Mouse (Mus musculus) midbrain, embryonic 15.5 days (tissue): ENCODE measurements around the gene Fbxo47. TPM values are rescaled to one million over a fixed set of nuclear protein-coding genes. Genes with fewer than 3 reads are reported as not detected.

Experiments used
- ATAC-seq: fragments of 200-750 bp; cut with Nextera tagmentation; replicated peaks from 2 replicates; pipeline ENCODE4 v1.8.0; 2017; ENCODE audit warnings: moderate TSS enrichment
- H3K27ac ChIP-seq: fragments of 300-500 bp; sonication (generic); 2 replicates; pipeline ENCODE4 v1.5.1; 2015; ENCODE audit warnings: mild to moderate bottlenecking, inconsistent platforms
- H3K27me3 ChIP-seq: fragments of 300-500 bp; sonication (generic); replicated peaks from 2 replicates; pipeline ENCODE4 v1.6.1; 2015; ENCODE audit warnings: inconsistent platforms
- H3K36me3 ChIP-seq: fragments of 300-500 bp; sonication (generic); replicated peaks from 2 replicates; pipeline ENCODE4 v1.6.1; 2015; ENCODE audit warnings: inconsistent platforms
- H3K4me1 ChIP-seq: fragments of 300-500 bp; sonication (generic); 2 replicates; pipeline ENCODE4 v1.6.1; 2015; ENCODE audit warnings: inconsistent platforms
- H3K4me2 ChIP-seq: fragments of 300-500 bp; sonication (generic); 2 replicates; pipeline ENCODE4 v1.6.1; 2015; ENCODE audit warnings: inconsistent platforms, mild to moderate bottlenecking, moderate library complexity
- H3K4me3 ChIP-seq: fragments of 300-500 bp; sonication (generic); 2 replicates; pipeline ENCODE4 v1.5.1; 2015; ENCODE audit warnings: mild to moderate bottlenecking, inconsistent platforms
- H3K9ac ChIP-seq: fragments of 300-500 bp; sonication (generic); 2 replicates; pipeline ENCODE4 v1.6.1; 2015; ENCODE audit warnings: mild to moderate bottlenecking, inconsistent platforms
- H3K9me3 ChIP-seq: fragments of 300-500 bp; sonication (generic); 2 replicates; pipeline ENCODE4 v1.6.1; 2016; ENCODE audit warnings: inconsistent platforms
- WGBS: fragments of 180-500 bp; shearing (Covaris S2); methylation state at CpG from one replicate; pipeline ENCODE4 v1.1.7; 2015; ENCODE audit warnings: mixed read lengths; 5-methylcytosine and 5-hydroxymethylcytosine counted together
- polyA plus RNA-seq: library from polyadenylated mRNA; unstranded; fragments of >200 nt; fragmentation: Nextera tagmentation; extraction: Ambion mirVana; gene quantifications from 2 replicates; pipeline ENCODE4 v1.2.1, GENCODE M21; 2015

Fbxo47 gene
- polyA plus RNA-seq, 1 experiment from 2014 or later = 0.57 TPM

GRCm38 (mm10) chr11:97816916-97817315 is 67.0 kb downstream of the Fbxo47 start:
- Histone ChIP-seq H3K27me3 (no peaks in the 10 kb centered on the region), H3K4me1 (peaks cover 55% of the 10 kb centered on the region), H3K9ac (no peak overlapping the region), H3K4me3 (no peak overlapping the region), H3K9me3 (no peaks in the 10 kb centered on the region), H3K27ac (no peak overlapping the region), H3K4me2 (no peak overlapping the region), H3K36me3 (peaks cover 8% of the 10 kb centered on the region; the same call in 1 of the 2 replicates)
- no peak for ATAC-seq
- WGBS = 58% methylated on average over 9 of the region's 9 CpGs

- H3K4me2 ChIP-seq = no peak overlapping the region
- ATAC-seq = no peak
- H3K4me3 ChIP-seq = no peak overlapping the region
- WGBS = 31% methylated on average over 5 of the region's 5 CpGs
- no peak overlapping the region for H3K9ac ChIP-seq
- peaks cover 8% of the 10 kb centered on the region; the same call in 1 of the 2 replicates for H3K36me3 ChIP-seq
- 0 out of 2 replicates have a peak overlapping the region, but pooled peaks have one; percentile 56 for H3K27ac ChIP-seq
- no peaks in the 10 kb centered on the region for H3K9me3 ChIP-seq
- no peaks in the 10 kb centered on the region for H3K27me3 ChIP-seq
- H3K4me1 ChIP-seq = peaks cover 63% of the 10 kb centered on the region
These were observed 67.8 kb downstream of the Fbxo47 start for GRCm38 (mm10) chr11:97816176-97816575.

GRCm38 (mm10) chr11:97815736-97816135 is 68.2 kb downstream of the Fbxo47 start:
- Histone ChIP-seq H3K4me2 (no peak overlapping the region), H3K9ac (no peak overlapping the region), H3K4me3 (no peak overlapping the region), H3K27me3 (no peaks in the 10 kb centered on the region), H3K36me3 (peaks cover 8% of the 10 kb centered on the region; the same call in 1 of the 2 replicates), H3K27ac (0 out of 2 replicates have a peak overlapping the region, but pooled peaks have one; percentile 56), H3K4me1 (peaks cover 67% of the 10 kb centered on the region), H3K9me3 (no peaks in the 10 kb centered on the region)
- WGBS = 67% methylated on average over 11 of the region's 11 CpGs
- no peak for ATAC-seq

GRCm38 (mm10) chr11:97813746-97814515 is 70.0 kb downstream of the Fbxo47 start:
- Histone ChIP-seq H3K4me3 (no peak overlapping the region), H3K27me3 (no peaks in the 10 kb centered on the region), H3K9ac (no peak overlapping the region), H3K4me2 (no peak overlapping the region), H3K27ac (peak overlapping the region; percentile 94), H3K36me3 (peaks cover 15% of the 10 kb centered on the region), H3K4me1 (peaks cover 82% of the 10 kb centered on the region), H3K9me3 (no peaks in the 10 kb centered on the region)
- WGBS = 65% methylated on average over 17 of the region's 17 CpGs
- ATAC-seq = no peak

- H3K27ac ChIP-seq = peak overlapping the region; percentile 94
- H3K4me2 ChIP-seq = peak overlapping the region; percentile 43
- ATAC-seq = peak; percentile 48
- peak overlapping the region; percentile 15; the same call in 1 of the 2 replicates for H3K9ac ChIP-seq
- H3K27me3 ChIP-seq = no peaks in the 10 kb centered on the region
- 24% methylated on average over 7 of the region's 7 CpGs for WGBS
- H3K36me3 ChIP-seq = peaks cover 20% of the 10 kb centered on the region
- peak overlapping the region; percentile 18; the same call in 1 of the 2 replicates for H3K4me3 ChIP-seq
- H3K4me1 ChIP-seq = peaks cover 83% of the 10 kb centered on the region
- no peaks in the 10 kb centered on the region for H3K9me3 ChIP-seq
These were observed 70.9 kb downstream of the Fbxo47 start for GRCm38 (mm10) chr11:97813085-97813484.

- Histone ChIP-seq H3K4me1 (peaks cover 85% of the 10 kb centered on the region), H3K27ac (peak overlapping the region; percentile 94), H3K4me3 (peak overlapping the region; percentile 18), H3K9me3 (no peaks in the 10 kb centered on the region), H3K9ac (peak overlapping the region; percentile 15), H3K4me2 (peak overlapping the region; percentile 43), H3K36me3 (peaks cover 20% of the 10 kb centered on the region), H3K27me3 (no peaks in the 10 kb centered on the region)
- peak; percentile 92 for ATAC-seq
- WGBS = 8% methylated on average over 3 of the region's 3 CpGs
These were observed 71.4 kb downstream of the Fbxo47 start for GRCm38 (mm10) chr11:97812491-97812921.

GRCm38 (mm10) chr11:97811569-97812362 is 72.2 kb downstream of the Fbxo47 start:
- ATAC-seq = peak; percentile 35
- H3K9me3 ChIP-seq = no peaks in the 10 kb centered on the region
- peak overlapping the region; percentile 94 for H3K27ac ChIP-seq
- H3K4me2 ChIP-seq = peak overlapping the region; percentile 43
- H3K4me1 ChIP-seq = peaks cover 87% of the 10 kb centered on the region
- peaks cover 22% of the 10 kb centered on the region for H3K36me3 ChIP-seq
- peak overlapping the region; percentile 18 for H3K4me3 ChIP-seq
- WGBS = 21% methylated on average over 12 of the region's 13 CpGs
- H3K9ac ChIP-seq = peak overlapping the region; percentile 15; the same call in 1 of the 2 replicates
- H3K27me3 ChIP-seq = no peaks in the 10 kb centered on the region

- no peak for ATAC-seq
- Histone ChIP-seq H3K9me3 (no peaks in the 10 kb centered on the region), H3K9ac (no peak overlapping the region), H3K27me3 (no peaks in the 10 kb centered on the region), H3K4me1 (peaks cover 88% of the 10 kb centered on the region), H3K4me3 (no peak overlapping the region), H3K36me3 (peaks cover 19% of the 10 kb centered on the region), H3K4me2 (no peak overlapping the region), H3K27ac (peak overlapping the region; percentile 94)
- WGBS = 7% methylated on average over 3 of the region's 3 CpGs
These were observed 73.0 kb downstream of the Fbxo47 start for GRCm38 (mm10) chr11:97810970-97811369.

- Histone ChIP-seq H3K36me3 (peaks cover 19% of the 10 kb centered on the region), H3K4me1 (peaks cover 88% of the 10 kb centered on the region), H3K9me3 (no peaks in the 10 kb centered on the region), H3K27me3 (no peaks in the 10 kb centered on the region), H3K4me3 (no peak overlapping the region), H3K4me2 (no peak overlapping the region), H3K27ac (peak overlapping the region; percentile 36; the same call in 1 of the 2 replicates), H3K9ac (no peak overlapping the region)
- no peak for ATAC-seq
- 79% methylated on average over 7 of the region's 7 CpGs for WGBS
These were observed 73.6 kb downstream of the Fbxo47 start for GRCm38 (mm10) chr11:97810356-97810755.

GRCm38 (mm10) chr11:97809235-97810121 is 74.5 kb downstream of the Fbxo47 start:
- H3K9ac ChIP-seq = no peak overlapping the region
- ATAC-seq = no peak
- H3K27ac ChIP-seq = peak overlapping the region; percentile 20; the same call in 1 of the 2 replicates
- peaks cover 16% of the 10 kb centered on the region for H3K36me3 ChIP-seq
- H3K4me1 ChIP-seq = peaks cover 92% of the 10 kb centered on the region
- 75% methylated on average over 7 of the region's 7 CpGs for whole genome bisulfite sequencing
- H3K27me3 ChIP-seq = no peaks in the 10 kb centered on the region
- H3K9me3 ChIP-seq = no peaks in the 10 kb centered on the region
- H3K4me2 ChIP-seq = no peak overlapping the region
- H3K4me3 ChIP-seq = no peak overlapping the region

- Histone ChIP-seq H3K27ac (peak overlapping the region; percentile 20; the same call in 1 of the 2 replicates), H3K9me3 (no peaks in the 10 kb centered on the region), H3K36me3 (peaks cover 14% of the 10 kb centered on the region), H3K4me1 (peaks cover 94% of the 10 kb centered on the region), H3K4me3 (no peak overlapping the region), H3K9ac (no peak overlapping the region), H3K4me2 (no peak overlapping the region), H3K27me3 (no peaks in the 10 kb centered on the region)
- ATAC-seq = no peak
- 49% methylated on average over 5 of the region's 5 CpGs for WGBS
These were observed 75.2 kb downstream of the Fbxo47 start for GRCm38 (mm10) chr11:97808621-97809234.
